Mouse (Mus musculus) spleen, adult 2 months (tissue): ENCODE measurements at regions not wholly inside any gene's neighbourhood (a gene's known extent, or its start where the extent isn't known, plus 50 kb on each side); places are given as distances from the start of the nearest gene placed in this dataset.

Experiments used
- CTCF ChIP-seq: fragments of 200-500 bp; IDR thresholded peaks from 2 replicates; pipeline ENCODE4 v1.5.1; 2011; ENCODE audit warnings: mild to moderate bottlenecking, inconsistent platforms; ENCODE audit not compliant: insufficient read depth, insufficient read length, insufficient replicate concordance; ENCODE audit errors: extremely low read depth
- POLR2A ChIP-seq: fragments of 200-500 bp; IDR thresholded peaks from 2 replicates; pipeline ENCODE4 v1.6.1; 2011; ENCODE audit warnings: low read depth, low read length, inconsistent platforms

GRCm38 (mm10) chr5:44341457-44342014, 115.1 kb upstream of the Tapt1 start:
- TF ChIP-seq POLR2A, result no peak
- TF ChIP-seq CTCF, result no peak
